In genomic region chr6:113531840-113532404, GRCm38 (mm10) we compare ENCODE assay signal across 8 mouse cellular contexts. TPM values are rescaled to one million over a fixed set of nuclear protein-coding genes. Genes with fewer than 3 reads are reported as not detected.
DNase-seq lines count a peak whose midpoint lies in the region; ATAC-seq and TF ChIP-seq lines count a peak whose summit lies in the region.

No protein-coding gene starts in this region.

- intact Hi-C loops in heart, adult 2 months (cut with DNase I) = loop anchor here (2.0 to 5.0 kb wide), 4 partner anchors 49 to 165 kb away; partner anchors contain the start of genes Brk1, Creld1, Fancd2os and Tatdn2
- intact Hi-C loops in left cerebral cortex, postnatal 14 days (cut with DNase I) = no loop called here
- intact Hi-C loops in left cerebral cortex, postnatal 36 days (cut with DNase I) = loop anchor here (5.0 kb wide), 2 partner anchors 70 to 90 kb away; partner anchors contain the start of genes Brk1, Fancd2os and Jagn1

- TF ChIP-seq EP300 in heart, adult 2 months (IDR thresholded peaks at IDR 0.05; ENCODE audit: insufficient read depth, low read depth, low read length) = no peak
- TF ChIP-seq EP300 in liver, postnatal 0 days (IDR thresholded peaks at IDR 0.05; ENCODE audit: low read depth) = no peak

- peak overlapping the region; percentile 99 for H3K4me3 ChIP-seq in heart, adult 2 months
- peak overlapping the region; percentile 89 for H3K4me3 ChIP-seq in C2C12 (ENCODE audit: insufficient read depth, poor library complexity, severe bottlenecking)
- H3K4me3 ChIP-seq in forebrain, embryonic 13.5 days = peak overlapping the region; percentile 66
- H3K4me3 ChIP-seq in liver, postnatal 0 days (ENCODE audit: low read depth, low read length) = peak overlapping the region; percentile 94

- H3K9ac ChIP-seq in heart, adult 2 months (ENCODE audit: low read depth, low read length) = no peak overlapping the region; the same call in 1 of the 2 replicates
- H3K9ac ChIP-seq in forebrain, embryonic 13.5 days = peak overlapping the region; percentile 82
- H3K9ac ChIP-seq in liver, postnatal 0 days (replicated peaks) = peak overlapping the region; percentile 89

- ATAC-seq in forebrain, embryonic 13.5 days = peak; percentile 28; the same call in 1 of the 2 replicates
- ATAC-seq in liver, postnatal 0 days = no peak

- H3K27ac ChIP-seq in heart, adult 2 months = peak overlapping the region; percentile 83
- H3K27ac ChIP-seq in forebrain, embryonic 13.5 days = no peak overlapping the region
- peak overlapping the region; percentile 83; the same call in 1 of the 2 replicates for H3K27ac ChIP-seq in liver, postnatal 0 days (ENCODE audit: low read depth)

- TF ChIP-seq POLR2A in heart, adult 2 months (IDR thresholded peaks at IDR 0.05; ENCODE audit: insufficient read depth, low read depth, low read length) = no peak

- H3K79me2 ChIP-seq in heart, adult 2 months (replicated peaks; ENCODE audit: control insufficient read depth, insufficient read depth, low read length) = peaks cover 3% of the 10 kb centered on the region; the same call in 1 of the 2 replicates
- H3K79me2 ChIP-seq in C2C12 (ENCODE audit: control insufficient read depth, insufficient read depth) = peaks cover 59% of the 10 kb centered on the region

- no peak for TF ChIP-seq CTCF in heart, adult 2 months (IDR thresholded peaks at IDR 0.05)
- no peak for TF ChIP-seq CTCF in C2C12 (IDR thresholded peaks at IDR 0.05; ENCODE audit: control insufficient read depth, insufficient read depth, insufficient read length)
- no peak for TF ChIP-seq CTCF in liver, postnatal 0 days (IDR thresholded peaks at IDR 0.05; ENCODE audit: low read depth)

- no peaks in the 10 kb centered on the region for H3K9me3 ChIP-seq in forebrain, embryonic 13.5 days (replicated peaks)
- no peaks in the 10 kb centered on the region for H3K9me3 ChIP-seq in liver, postnatal 0 days (ENCODE audit: low read length)

- H3K27me3 ChIP-seq in heart, adult 2 months (ENCODE audit: control insufficient read depth, insufficient read depth, low read length) = no peaks in the 10 kb centered on the region
- no peaks in the 10 kb centered on the region for H3K27me3 ChIP-seq in C2C12 (ENCODE audit: control insufficient read depth, insufficient read depth, insufficient read length)
- no peaks in the 10 kb centered on the region for H3K27me3 ChIP-seq in forebrain, embryonic 13.5 days
- H3K27me3 ChIP-seq in liver, postnatal 0 days (ENCODE audit: insufficient read depth, low read length) = no peaks in the 10 kb centered on the region

- peak overlapping the region; percentile 67 for H3K4me2 ChIP-seq in forebrain, embryonic 13.5 days
- H3K4me2 ChIP-seq in liver, postnatal 0 days (ENCODE audit: low read depth, low read length) = peak overlapping the region; percentile 69

- H3K79me3 ChIP-seq in C2C12 (ENCODE audit: low read depth) = peaks cover 30% of the 10 kb centered on the region

- peaks cover 5% of the 10 kb centered on the region for H3K4me1 ChIP-seq in heart, adult 2 months (ENCODE audit: control insufficient read depth, insufficient read depth, low read length)
- peaks cover 27% of the 10 kb centered on the region for H3K4me1 ChIP-seq in forebrain, embryonic 13.5 days
- peaks cover 17% of the 10 kb centered on the region for H3K4me1 ChIP-seq in liver, postnatal 0 days (ENCODE audit: insufficient read depth)

- no peaks in the 10 kb centered on the region; the same call in 1 of the 2 replicates for H3K36me3 ChIP-seq in heart, adult 2 months (ENCODE audit: control insufficient read depth, insufficient read depth, low read length)
- peaks cover 17% of the 10 kb centered on the region for H3K36me3 ChIP-seq in C2C12 (ENCODE audit: control insufficient read depth, insufficient read depth)
- H3K36me3 ChIP-seq in forebrain, embryonic 13.5 days (ENCODE audit: poor library complexity, severe bottlenecking) = peaks cover 14% of the 10 kb centered on the region; the same call in 1 of the 2 replicates
- peaks cover 10% of the 10 kb centered on the region for H3K36me3 ChIP-seq in liver, postnatal 0 days (replicated peaks; ENCODE audit: insufficient read depth, low read length)

- no peak for DNase-seq in heart, adult 2 months
- DNase-seq in heart, adult 9 months (ENCODE audit: low spot score in 2 of 2) = no peak
- DNase-seq in liver, postnatal 0 days = no peak
- DNase-seq in spleen, postnatal 14 days (ENCODE audit: low spot score in 2 of 2) = no peak
- no peak for DNase-seq in left cerebral cortex, postnatal 14 days (ENCODE audit: low spot score in 2 of 2)
- DNase-seq in left cerebral cortex, postnatal 36 days (ENCODE audit: low spot score in 2 of 2) = no peak

- WGBS in heart, adult 2 months = 6% methylated on average over 7 of the region's 7 CpGs
- 6% methylated on average over 7 of the region's 7 CpGs for WGBS in forebrain, embryonic 13.5 days
- WGBS in liver, postnatal 0 days (ENCODE audit: insufficient replicate concordance) = 4% methylated on average over 7 of the region's 7 CpGs

- peak overlapping the region; percentile 52 for H3ac ChIP-seq in C2C12 (ENCODE audit: control insufficient read depth, insufficient read length, low read depth)

TF ChIP-seq in C2C12, 6 proteins besides CTCF, POLR2A, EP300 and RAD21:
- TF ChIP-seq MAX (IDR thresholded peaks at IDR 0.05) = no peak
- TF ChIP-seq FOSL1 (IDR thresholded peaks at IDR 0.05; ENCODE audit: insufficient read depth, low read length, poor library complexity, severe bottlenecking) = no peak
- no peak for TF ChIP-seq USF1 (IDR thresholded peaks at IDR 0.05; ENCODE audit: low read depth)
- TF ChIP-seq CEBPB (IDR thresholded peaks at IDR 0.05; ENCODE audit: low read depth) = no peak
- no peak for TF ChIP-seq MYOG (IDR thresholded peaks at IDR 0.05; ENCODE audit: control insufficient read depth, extremely low read depth, insufficient read length)

RNA-seq across cellular contexts. Expression of gene Fancd2, which starts 0.4 kb away (rescaled TPM):
- under 1 TPM in 1 of 2 experiments, not detected in 1; 0.18 TPM for total RNA-seq in heart, adult 2 months (2021)
- 0.29 and 0.61 TPM in 2 replicates for polyA plus RNA-seq in heart, adult 2 months (2012; rRNA removed)
- polyA plus RNA-seq in C2C12 (2012; fragmentation: generic; extraction: Trizol) = 4.8 TPM
- 11.9 and 14.1 TPM in 2 replicates for polyA plus RNA-seq in forebrain, embryonic 13.5 days (2015; fragmentation: Nextera tagmentation; extraction: Ambion mirVana)
- polyA plus RNA-seq in liver, postnatal 0 days (2015; fragmentation: Nextera tagmentation; extraction: Ambion mirVana) = 3.1 and 4.5 TPM in 2 replicates
- total RNA-seq in left cerebral cortex, postnatal 14 days (2021) = 1 to 10 TPM; 2.2 to 3.2 TPM
- total RNA-seq in left cerebral cortex, postnatal 36 days (2021) = 1 to 10 TPM; 1.5 to 3.3 TPM

RNA-seq across cellular contexts. Expression of gene Emc3, which starts 0.5 kb away (rescaled TPM):
- 10 to 100 TPM; 52.5 to 58.2 TPM for total RNA-seq in heart, adult 2 months (2021)
- 41.0 and 66.3 TPM in 2 replicates for polyA plus RNA-seq in heart, adult 2 months (2012; rRNA removed)
- polyA plus RNA-seq in C2C12 (2012; fragmentation: generic; extraction: Trizol) = 68.3 TPM
- 84.7 and 87.8 TPM in 2 replicates for polyA plus RNA-seq in forebrain, embryonic 13.5 days (2015; fragmentation: Nextera tagmentation; extraction: Ambion mirVana)
- polyA plus RNA-seq in liver, postnatal 0 days (2015; fragmentation: Nextera tagmentation; extraction: Ambion mirVana) = 42.1 and 43.0 TPM in 2 replicates
- 10 to 100 TPM; 85.3 to 86.4 TPM for total RNA-seq in left cerebral cortex, postnatal 14 days (2021)
- 10 to 100 TPM; 71.7 to 81.1 TPM for total RNA-seq in left cerebral cortex, postnatal 36 days (2021)

RNA-seq across cellular contexts. Expression of gene Prrt3, which starts 30.2 kb away (rescaled TPM):
- not detected for total RNA-seq in heart, adult 2 months (2021)
- polyA plus RNA-seq in heart, adult 2 months (2012; rRNA removed) = not detected in 2 replicates
- polyA plus RNA-seq in C2C12 (2012; fragmentation: generic; extraction: Trizol) = 0.04 TPM
- 2.8 and 3.1 TPM in 2 replicates for polyA plus RNA-seq in forebrain, embryonic 13.5 days (2015; fragmentation: Nextera tagmentation; extraction: Ambion mirVana)
- 0.13 and 0.14 TPM in 2 replicates for polyA plus RNA-seq in liver, postnatal 0 days (2015; fragmentation: Nextera tagmentation; extraction: Ambion mirVana)
- total RNA-seq in left cerebral cortex, postnatal 14 days (2021) = 10 to 100 TPM; 48.0 to 48.6 TPM
- total RNA-seq in left cerebral cortex, postnatal 36 days (2021) = 10 to 100 TPM; 59.4 to 59.9 TPM

RNA-seq across cellular contexts. Expression of gene Creld1, which starts 48.8 kb away (rescaled TPM):
- total RNA-seq in heart, adult 2 months (2021) = 10 to 100 TPM; 53.0 to 56.7 TPM
- 32.4 and 41.4 TPM in 2 replicates for polyA plus RNA-seq in heart, adult 2 months (2012; rRNA removed)
- polyA plus RNA-seq in C2C12 (2012; fragmentation: generic; extraction: Trizol) = 16.4 TPM
- polyA plus RNA-seq in forebrain, embryonic 13.5 days (2015; fragmentation: Nextera tagmentation; extraction: Ambion mirVana) = 47.4 and 47.5 TPM in 2 replicates
- 13.8 and 14.0 TPM in 2 replicates for polyA plus RNA-seq in liver, postnatal 0 days (2015; fragmentation: Nextera tagmentation; extraction: Ambion mirVana)
- total RNA-seq in left cerebral cortex, postnatal 14 days (2021) = 100 to 1,000 TPM; 107 to 111 TPM
- 100 to 1,000 TPM; 102 to 119 TPM for total RNA-seq in left cerebral cortex, postnatal 36 days (2021)
